Mouse (Mus musculus) heart, embryonic 14.5 days (tissue): Measurements from ENCODE around the gene Ddx19b. TPM values are rescaled to one million over a fixed set of nuclear protein-coding genes. Genes with fewer than 3 reads are reported as not detected.
A peak's percentile ranks its signal among the peaks of the same experiment; 100 is the strongest.
"Not testable (repeated sequence)": the region's sequence is repeated elsewhere in the genome, so short reads cannot be mapped to it uniquely, and the experiment has no call there.

Experiments
- ATAC-seq: fragments of 200-750 bp; cut with Nextera tagmentation; 2 replicates; pipeline ENCODE4 v1.8.0; 2017; ENCODE audit warnings: low read depth, moderate TSS enrichment; ENCODE audit not compliant: insufficient number of reproducible peaks, insufficient read depth, low FRiP score
- H3K27ac ChIP-seq, 2 experiments: fragments of 200-500 bp in 1 of 2; fragments of 300-500 bp in 1 of 2; sonication (generic) in 1 of 2; replicated peaks in 1 of 2; 2 replicates each; pipeline ENCODE4 v1.5.1; 2012 to 2014; ENCODE audit warnings: low read depth in 2 of 2, low read length in 2 of 2, control low read depth in 1 of 2, mild to moderate bottlenecking in 1 of 2, mixed read lengths in 1 of 2; ENCODE audit not compliant: control insufficient read depth in 1 of 2, insufficient read depth in 1 of 2
- H3K27me3 ChIP-seq: fragments of 300-500 bp; sonication (generic); 2 replicates; pipeline ENCODE4 v1.6.1; 2014; ENCODE audit warnings: mild to moderate bottlenecking, low read length, control low read depth; ENCODE audit not compliant: control insufficient read depth, insufficient read depth
- H3K36me3 ChIP-seq: fragments of 300-500 bp; sonication (generic); 2 replicates; pipeline ENCODE4 v1.6.1; 2014; ENCODE audit warnings: mild to moderate bottlenecking, control low read depth, low read length, mixed read lengths; ENCODE audit not compliant: control insufficient read depth, insufficient read depth
- H3K4me1 ChIP-seq, 2 experiments: fragments of 200-500 bp in 1 of 2; fragments of 300-500 bp in 1 of 2; sonication (generic) in 1 of 2; 2 replicates each; pipeline ENCODE4 v1.6.1; 2012 to 2014; ENCODE audit warnings: low read length in 2 of 2, control low read depth in 1 of 2, mixed read lengths in 1 of 2; ENCODE audit not compliant: control insufficient read depth in 2 of 2, insufficient read depth in 2 of 2
- H3K4me2 ChIP-seq: fragments of 300-500 bp; sonication (generic); 2 replicates; pipeline ENCODE4 v1.6.1; 2014; ENCODE audit warnings: mild to moderate bottlenecking, low read length
- H3K4me3 ChIP-seq, 2 experiments: fragments of 200-500 bp in 1 of 2; fragments of 300-500 bp in 1 of 2; sonication (generic) in 1 of 2; 2 replicates each; pipeline ENCODE4 v1.5.1; 2012 to 2014; ENCODE audit warnings: low read length in 2 of 2, mild to moderate bottlenecking in 2 of 2, control low read depth in 1 of 2, low read depth in 1 of 2, moderate library complexity in 1 of 2; ENCODE audit not compliant: control insufficient read depth in 1 of 2, insufficient read depth in 1 of 2
- H3K9ac ChIP-seq: fragments of 300-500 bp; sonication (generic); 2 replicates; pipeline ENCODE4 v1.6.1; 2014; ENCODE audit warnings: mild to moderate bottlenecking, low read length
- H3K9me3 ChIP-seq: fragments of 300-500 bp; sonication (generic); 2 replicates; pipeline ENCODE4 v1.6.1; 2016; ENCODE audit warnings: low read length, control low read depth; ENCODE audit not compliant: control insufficient read depth
- WGBS: fragments of 180-500 bp; shearing (Covaris S2); extraction: QIAGEN DNeasy Blood & Tissue Kit; methylation state at CpG from one replicate; pipeline ENCODE4 v1.1.7; 2014; 5-methylcytosine and 5-hydroxymethylcytosine counted together
- polyA plus RNA-seq: library from polyadenylated mRNA; unstranded; fragments of >200 nt; fragmentation: Nextera tagmentation; extraction: Ambion mirVana; gene quantifications from 2 replicates; pipeline ENCODE4 v1.2.1, GENCODE M21; 2014

Ddx19b gene
- 3.6 and 4.1 TPM in 2 replicates for polyA plus RNA-seq

GRCm38 (mm10) chr8:111031572-111031971 is at the start of gene Ddx19b:
Ddx19b (minus strand) TSS chr8:111031751.
- peaks cover 4% of the 10 kb centered on the region; the same call in 1 of the 2 replicates for H3K36me3 ChIP-seq
- H3K4me1 ChIP-seq: peaks cover 3 to 16% of the 10 kb centered on the region in 2 experiments
- H3K27me3 ChIP-seq: no peaks in the 10 kb centered on the region
- no peaks in the 10 kb centered on the region for H3K9me3 ChIP-seq
- no peak within 1 kb of the TSS for H3K27ac ChIP-seq
- no peak within 1 kb of the TSS for H3K4me2 ChIP-seq
- ATAC-seq: no peak
- 95% methylated on average over 19 of the region's 19 CpGs for WGBS
- no peak within 1 kb of the TSS for H3K4me3 ChIP-seq
- no peak within 1 kb of the TSS for H3K9ac ChIP-seq

GRCm38 (mm10) chr8:111079861-111080271 is 48.3 kb upstream of the Ddx19b start:
- Histone ChIP-seq H3K4me3 (no peak overlapping the region), H3K36me3 (no peaks in the 10 kb centered on the region), H3K27me3 (no peaks in the 10 kb centered on the region), H3K9ac (no peak overlapping the region; the same call in none of the 2 replicates), H3K9me3 (no peaks in the 10 kb centered on the region), H3K27ac (no peak overlapping the region), H3K4me2 (no peak overlapping the region), H3K4me1 (no peaks in the 10 kb centered on the region; a peak in 1 of 4 replicates)
- 24% methylated on average over 6 of the region's 6 CpGs for WGBS
- ATAC-seq: 0 out of 2 replicates have a peak, but pooled peaks have one; percentile 19

GRCm38 (mm10) chr8:111079461-111079860 is 47.9 kb upstream of the Ddx19b start:
- Histone ChIP-seq H3K9me3 (no peaks in the 10 kb centered on the region), H3K4me1 (no peaks in the 10 kb centered on the region; a peak in 1 of 4 replicates), H3K36me3 (no peaks in the 10 kb centered on the region), H3K27ac (no peak overlapping the region), H3K4me3 (no peak overlapping the region), H3K9ac (no peak overlapping the region; the same call in 1 of the 2 replicates), H3K27me3 (no peaks in the 10 kb centered on the region), H3K4me2 (no peak overlapping the region)
- WGBS: 70% methylated on average over 5 of the region's 5 CpGs
- no peak for ATAC-seq

GRCm38 (mm10) chr8:111075926-111076325 is 44.4 kb upstream of the Ddx19b start:
- H3K36me3 ChIP-seq: no peaks in the 10 kb centered on the region
- 70% methylated on average over 3 of the region's 3 CpGs for WGBS
- no peaks in the 10 kb centered on the region for H3K27me3 ChIP-seq
- H3K4me1 ChIP-seq: no peaks in the 10 kb centered on the region
- no peak overlapping the region for H3K4me3 ChIP-seq
- no peak overlapping the region for H3K4me2 ChIP-seq
- no peak for ATAC-seq
- no peak overlapping the region for H3K27ac ChIP-seq
- H3K9ac ChIP-seq: no peak overlapping the region
- no peaks in the 10 kb centered on the region for H3K9me3 ChIP-seq

GRCm38 (mm10) chr8:111068660-111069059 is 37.1 kb upstream of the Ddx19b start:
- not testable (repeated sequence) for H3K27ac ChIP-seq, H3K27me3 ChIP-seq, H3K9me3 ChIP-seq, H3K4me1 ChIP-seq, H3K36me3 ChIP-seq, H3K4me2 ChIP-seq, ATAC-seq, H3K9ac ChIP-seq, H3K4me3 ChIP-seq
- WGBS: 83% methylated on average over 9 of the region's 9 CpGs

- H3K4me2 ChIP-seq: no peak overlapping the region
- 27% methylated on average over 10 of the region's 10 CpGs for WGBS
- no peak for ATAC-seq
- H3K4me1 ChIP-seq: no peaks in the 10 kb centered on the region
- H3K4me3 ChIP-seq: no peak overlapping the region
- H3K36me3 ChIP-seq: no peaks in the 10 kb centered on the region
- no peak overlapping the region for H3K9ac ChIP-seq
- H3K27me3 ChIP-seq: no peaks in the 10 kb centered on the region
- H3K9me3 ChIP-seq: no peaks in the 10 kb centered on the region
- H3K27ac ChIP-seq: no peak overlapping the region
Observed at GRCm38 (mm10) chr8:111067439-111067838, 35.9 kb upstream of the Ddx19b start.

GRCm38 (mm10) chr8:111066308-111066707 is 34.8 kb upstream of the Ddx19b start:
- Histone ChIP-seq H3K36me3 (no peaks in the 10 kb centered on the region), H3K27me3 (no peaks in the 10 kb centered on the region), H3K4me2 (no peak overlapping the region), H3K4me1 (peaks cover under 1 to 5% of the 10 kb centered on the region in 2 experiments; a peak in 2 of 4 replicates), H3K27ac (no peak overlapping the region), H3K9ac (no peak overlapping the region), H3K4me3 (no peak overlapping the region), H3K9me3 (no peaks in the 10 kb centered on the region)
- WGBS: 65% methylated on average over 4 of the region's 4 CpGs
- ATAC-seq: no peak

- Histone ChIP-seq H3K9ac (no peak overlapping the region), H3K4me1 (peaks cover 8 to 18% of the 10 kb centered on the region in 2 experiments; a peak in 3 of 4 replicates), H3K4me2 (peak overlapping the region; percentile 77), H3K27ac (no peak overlapping the region), H3K27me3 (no peaks in the 10 kb centered on the region), H3K9me3 (no peaks in the 10 kb centered on the region), H3K4me3 (peak overlapping the region in 1 of 2 experiments; percentile 53; a peak in 1 of 4 replicates), H3K36me3 (no peaks in the 10 kb centered on the region; the same call in 1 of the 2 replicates)
- no peak for ATAC-seq
- 48% methylated on average over 2 of the region's 2 CpGs for WGBS
Observed at GRCm38 (mm10) chr8:111062893-111063292, 31.3 kb upstream of the Ddx19b start.
